Mouse (Mus musculus) heart, postnatal 14 days (tissue): ENCODE measurements around the gene D16Ertd472e. TPM values are rescaled to one million over a fixed set of nuclear protein-coding genes. Genes with fewer than 3 reads are reported as not detected.

ENCODE experiments used
- DNase-seq, 2 experiments: peaks; one replicate each; pipeline ENCODE4 v3.0.0; 2021 to 2022
- intact Hi-C: fragments of 180-260 bp; cut with DNase I; formaldehyde crosslinking; loops from one replicate; pipeline ENCODE4 v1.15.1; 2025
- long read RNA-seq, 2 experiments: library from polyadenylated mRNA; stranded (forward); transcript quantifications; one replicate each; pipeline ENCODE4 v2.0.0; 2021
- total RNA-seq, 2 experiments: library from RNA; stranded (reverse); gene quantifications; 2 replicates each; pipeline ENCODE4 v1.2.3; 2021

D16Ertd472e gene
- total RNA-seq, result 1 to 10 TPM; 5.2 to 6.1 TPM
- long read RNA-seq, experiment 1, full-length matches to known transcripts, result 2 of 5 reads
- long read RNA-seq, experiment 1, partial matches to known transcripts, result 3 of 5 reads
- long read RNA-seq, experiment 1, other reads (novel, unspliced or antisense), result 0 of 5 reads
- long read RNA-seq, experiment 2, full-length matches to known transcripts, result 2 of 2 reads
- long read RNA-seq, experiment 2, partial matches to known transcripts, result 0 of 2 reads
- long read RNA-seq, experiment 2, other reads (novel, unspliced or antisense), result 0 of 2 reads

- intact Hi-C loops, result loop anchor here (5.0 to 10.0 kb wide), 3 partner anchors 56 to 199 kb away; partner anchors contain the start of gene Btg3
- DNase-seq, result peak; percentile 89 to 93
Observed at GRCm38 (mm10) chr16:78576478-78577084, at the start of gene D16Ertd472e. D16Ertd472e (minus strand) TSS chr16:78576708.

GRCm38 (mm10) chr16:78622755-78623154, 46.2 kb upstream of the D16Ertd472e start:
- intact Hi-C loops, result no loop called here
- DNase-seq, result no peak

GRCm38 (mm10) chr16:78619386-78619785, 42.9 kb upstream of the D16Ertd472e start:
- intact Hi-C loops, result no loop called here
- peak; percentile 10 to 19 for DNase-seq

GRCm38 (mm10) chr16:78617757-78618532, 41.4 kb upstream of the D16Ertd472e start:
- intact Hi-C loops, result no loop called here
- DNase-seq, result no peak

- intact Hi-C loops, result loop anchor here (1.0 kb wide), 1 partner anchor 9 kb away; no protein-coding TSS in a partner anchor
Observed at GRCm38 (mm10) chr16:78606202-78606601, 29.7 kb upstream of the D16Ertd472e start.

GRCm38 (mm10) chr16:78598919-78599318, 22.4 kb upstream of the D16Ertd472e start:
- DNase-seq, result no peak
- intact Hi-C loops, result no loop called here

More at GRCm38 (mm10) chr16:78606202-78606601, 29.7 kb upstream of the D16Ertd472e start:
- no peak for DNase-seq

GRCm38 (mm10) chr16:78596381-78596780, 19.9 kb upstream of the D16Ertd472e start:
- DNase-seq, result no peak
- intact Hi-C loops, result no loop called here

- intact Hi-C loops, result no loop called here
- no peak for DNase-seq
Observed at GRCm38 (mm10) chr16:78595821-78596220, 19.3 kb upstream of the D16Ertd472e start.

GRCm38 (mm10) chr16:78594154-78594553, 17.6 kb upstream of the D16Ertd472e start:
- DNase-seq, result no peak

GRCm38 (mm10) chr16:78591130-78591529, 14.6 kb upstream of the D16Ertd472e start:
- intact Hi-C loops, result no loop called here
- DNase-seq, result no peak

More at GRCm38 (mm10) chr16:78594154-78594553, 17.6 kb upstream of the D16Ertd472e start:
- intact Hi-C loops, result no loop called here

GRCm38 (mm10) chr16:78588821-78589220, 12.3 kb upstream of the D16Ertd472e start:
- intact Hi-C loops, result no loop called here
- no peak for DNase-seq

- no peak for DNase-seq
- intact Hi-C loops, result no loop called here
Observed at GRCm38 (mm10) chr16:78586621-78587020, 10.1 kb upstream of the D16Ertd472e start.

- no peak for DNase-seq
- intact Hi-C loops, result no loop called here
Observed at GRCm38 (mm10) chr16:78585664-78586397, 9.3 kb upstream of the D16Ertd472e start.

- no peak for DNase-seq
- intact Hi-C loops, result no loop called here
Observed at GRCm38 (mm10) chr16:78585163-78585562, 8.7 kb upstream of the D16Ertd472e start.

GRCm38 (mm10) chr16:78583968-78584367, 7.5 kb upstream of the D16Ertd472e start:
- no peak for DNase-seq
- intact Hi-C loops, result no loop called here

- intact Hi-C loops, result no loop called here
- no peak for DNase-seq
Observed at GRCm38 (mm10) chr16:78580387-78580786, 3.9 kb upstream of the D16Ertd472e start.

- intact Hi-C loops, result loop anchor here (5.0 to 10.0 kb wide), 3 partner anchors 53 to 202 kb away; partner anchors contain the start of gene Btg3
- DNase-seq, result no peak
Observed at GRCm38 (mm10) chr16:78579386-78579785, 2.9 kb upstream of the D16Ertd472e start.

GRCm38 (mm10) chr16:78577085-78577671, 670 bp upstream of the D16Ertd472e start:
- peak; percentile 11 for DNase-seq
- intact Hi-C loops, result loop anchor here (5.0 to 10.0 kb wide), 3 partner anchors 55 to 200 kb away; partner anchors contain the start of gene Btg3

GRCm38 (mm10) chr16:78575852-78576477, 543 bp downstream of the D16Ertd472e start:
- intact Hi-C loops, result loop anchor here (5.0 to 10.0 kb wide), 3 partner anchors 56 to 199 kb away; partner anchors contain the start of gene Btg3
- DNase-seq, result peak in 1 of 2 experiments; percentile 76
